Mouse (Mus musculus) CD4-positive helper T cell, adult 2 months (primary cell): Measurements from ENCODE around the gene Cers6.

Source experiments
- DNase-seq: peaks from one replicate; pipeline ENCODE4 v3.0.0-alpha.2; 2012; ENCODE audit warnings: low read depth, missing footprints, low spot score

Cers6 gene

DNA sequence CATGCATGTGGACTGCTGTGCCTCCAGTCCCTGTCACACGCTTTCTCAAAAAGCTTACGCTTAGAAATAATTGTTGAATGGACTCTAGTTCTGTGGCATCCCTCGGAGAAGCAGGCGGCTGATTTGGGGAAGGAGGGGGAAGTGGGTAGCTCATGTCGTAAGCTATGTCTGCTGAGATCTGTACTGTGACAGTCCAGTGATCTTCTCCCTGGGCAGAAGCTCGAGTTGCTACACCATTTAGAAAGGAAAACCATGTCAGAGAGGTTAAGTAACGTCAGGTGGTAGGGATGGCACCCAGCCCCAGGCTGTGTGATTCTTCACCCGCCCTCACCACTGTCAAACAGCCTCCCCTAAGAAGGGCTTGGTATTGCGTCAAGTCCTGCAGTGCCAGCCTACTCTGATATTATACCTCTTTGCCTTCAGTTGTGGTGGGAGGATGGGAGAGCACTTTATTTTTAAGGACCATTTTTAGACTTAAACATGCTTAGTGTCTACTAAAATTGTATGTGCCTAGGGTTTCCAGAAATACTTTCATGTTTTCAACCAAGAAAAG lies 154.0 kb downstream of the Cers6 start:
- DNase-seq: no peak

DNA sequence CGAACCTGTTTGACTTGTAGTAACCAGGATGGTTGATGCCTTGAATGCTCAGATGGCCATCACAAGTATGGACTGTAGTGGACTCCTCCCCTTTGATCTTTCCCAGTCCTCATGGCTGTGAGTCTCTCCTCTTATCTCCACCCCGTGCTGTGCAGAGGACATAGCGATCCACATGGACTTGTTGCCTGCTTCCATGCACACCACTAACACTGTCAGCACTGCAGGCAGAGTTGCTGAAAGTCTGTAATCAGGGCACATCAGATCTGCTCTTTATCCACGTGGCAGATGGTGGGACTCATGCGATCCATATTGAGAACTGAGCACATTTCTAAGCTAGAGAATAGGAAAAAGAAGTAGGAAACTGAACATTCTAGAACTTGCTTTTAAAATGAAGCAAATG lies 154.6 kb downstream of the Cers6 start:
- no peak for DNase-seq

DNA sequence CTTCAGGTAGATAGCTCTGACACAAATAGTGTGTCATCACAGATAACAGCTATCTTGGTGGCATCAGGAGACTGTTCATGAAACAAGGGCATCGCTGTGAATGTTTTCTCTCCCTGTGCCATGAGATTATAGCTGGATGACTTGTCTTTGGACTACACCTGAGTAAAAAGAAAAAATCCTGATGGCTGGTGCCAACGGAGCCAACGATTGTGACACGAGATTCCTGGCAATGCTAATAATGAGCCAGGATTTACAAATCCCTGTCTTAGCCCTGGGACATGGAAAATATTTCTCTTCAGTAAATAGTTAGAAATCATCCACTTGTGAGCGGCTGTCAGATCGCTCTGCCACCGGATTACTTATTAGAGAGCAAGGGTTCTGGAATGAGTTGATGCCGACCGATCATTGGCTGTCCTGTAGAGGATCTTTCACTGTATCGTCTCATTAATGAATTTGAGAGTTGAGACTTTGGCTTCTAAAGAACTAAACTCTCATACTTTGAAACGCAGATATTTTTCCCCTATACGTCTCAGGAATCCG lies 157.9 kb downstream of the Cers6 start:
- no peak for DNase-seq

DNA sequence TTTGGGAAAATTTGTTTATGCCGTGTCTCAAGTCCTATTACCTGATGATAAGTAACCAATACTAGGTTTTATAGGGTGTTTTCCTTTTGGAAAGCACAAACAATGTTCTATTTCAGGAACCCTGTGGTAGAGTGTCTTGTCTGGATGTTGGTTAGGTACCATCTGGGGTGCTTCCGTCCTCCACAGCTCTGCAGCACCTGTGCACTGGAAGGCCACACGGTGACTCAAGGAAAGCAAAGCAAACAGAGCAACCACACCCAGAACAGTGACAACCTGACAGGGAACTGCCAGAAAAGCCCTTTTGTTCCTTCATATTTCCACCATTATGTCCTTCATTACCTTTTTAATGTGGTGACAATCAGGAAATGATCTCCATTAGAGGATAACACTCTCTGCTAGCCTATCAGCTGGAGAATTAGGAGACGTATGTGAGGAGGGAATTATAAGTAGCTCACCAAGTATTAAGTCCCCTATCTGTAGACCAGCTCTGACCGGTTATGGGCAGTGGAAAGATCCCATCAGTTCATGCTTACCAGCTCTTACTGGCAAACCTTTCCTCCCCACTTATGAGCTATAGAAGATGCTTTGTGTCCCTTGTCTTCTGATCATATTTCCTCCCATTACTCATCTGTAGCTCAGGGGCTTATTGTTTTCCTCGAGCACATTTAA lies 158.7 kb downstream of the Cers6 start:
- no peak for DNase-seq

DNA sequence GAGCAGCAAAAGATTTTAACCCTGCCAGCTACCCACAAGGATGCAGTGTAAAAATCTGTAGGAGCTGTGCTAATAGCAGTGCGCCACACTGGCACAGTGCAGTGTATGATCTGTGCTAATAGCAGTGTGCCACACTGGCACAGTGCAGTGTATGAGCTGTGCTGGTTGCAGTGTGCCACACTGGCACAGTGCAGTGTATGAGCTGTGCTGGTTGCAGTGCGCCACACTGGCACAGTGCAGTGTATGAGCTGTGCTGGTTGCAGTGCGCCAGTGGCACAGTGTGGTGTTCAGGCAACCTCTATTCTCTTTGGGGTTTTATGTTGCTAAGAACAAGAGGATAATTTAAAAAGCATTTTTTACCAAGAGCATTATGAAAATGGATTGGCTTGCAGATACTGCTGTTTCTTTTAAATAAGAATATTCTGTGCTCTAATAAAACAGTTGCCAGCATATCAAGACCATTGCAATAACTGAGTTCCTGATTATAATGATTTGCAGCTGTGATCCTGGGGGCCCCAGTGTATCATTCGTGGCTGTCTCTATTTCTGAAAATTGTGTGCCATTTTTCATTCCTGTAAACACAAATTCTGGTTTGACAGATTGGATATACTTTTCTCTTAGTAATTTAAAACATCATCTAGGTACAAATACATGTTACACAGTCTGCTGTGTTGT lies 159.5 kb downstream of the Cers6 start:
- DNase-seq: no peak

DNA sequence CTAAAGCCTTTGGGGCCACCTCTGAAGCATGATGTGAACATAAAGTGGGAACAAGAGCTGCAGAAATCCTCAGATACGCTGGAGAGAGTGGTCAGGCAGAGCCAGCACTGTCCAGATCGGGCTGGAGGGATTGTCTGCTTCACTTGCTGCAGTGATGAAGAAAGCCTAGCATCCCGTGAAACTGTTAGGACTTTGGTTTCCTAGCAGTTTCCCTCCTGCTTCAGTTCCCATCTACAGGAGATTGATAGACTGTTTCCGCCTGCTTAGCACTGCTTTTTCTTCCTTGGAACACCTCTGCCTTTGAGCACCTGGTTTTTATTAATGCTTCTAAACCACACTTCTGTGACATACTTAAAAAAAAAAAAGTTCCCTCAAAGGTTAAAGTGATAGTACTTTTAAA lies 160.3 kb downstream of the Cers6 start:
- no peak for DNase-seq

DNA sequence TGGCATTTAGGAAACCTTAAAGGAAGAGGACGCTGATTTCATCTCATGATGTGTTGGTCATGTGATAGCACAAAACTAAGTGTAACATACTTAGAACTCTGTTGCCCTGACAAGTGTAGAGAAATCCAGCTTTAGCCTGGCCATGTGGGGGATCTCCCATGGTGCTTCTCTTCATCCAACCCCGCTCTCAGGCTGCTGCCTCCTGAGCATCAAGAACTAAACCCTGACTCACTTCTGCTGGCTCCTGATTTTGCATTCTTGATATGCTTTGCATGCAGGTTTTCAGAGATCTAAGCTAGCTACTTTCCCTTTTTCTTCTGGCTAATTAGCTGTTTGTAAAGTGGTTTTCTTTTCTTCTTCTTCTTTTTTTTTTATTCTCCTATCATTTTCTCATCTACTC lies 163.6 kb downstream of the Cers6 start:
- DNase-seq: no peak

DNA sequence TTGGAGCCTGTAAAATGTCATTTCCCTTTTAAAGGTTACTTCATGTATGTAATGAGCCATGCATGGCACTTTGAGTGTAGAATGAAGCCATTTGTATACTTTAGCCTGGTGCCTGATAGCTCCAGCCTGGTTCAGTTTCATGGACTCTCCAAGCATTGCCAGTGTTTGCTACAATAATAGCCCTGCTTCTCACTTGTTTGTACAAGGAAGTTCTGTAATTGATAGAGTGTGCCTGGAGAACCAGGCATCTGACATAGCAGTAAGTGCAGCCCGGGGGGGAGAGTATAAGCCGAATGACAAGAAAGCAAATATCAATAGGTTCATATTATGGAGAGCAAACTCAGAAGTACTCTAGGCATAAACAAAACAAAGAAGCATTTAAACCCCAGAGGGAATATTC lies 171.3 kb downstream of the Cers6 start:
- no peak for DNase-seq

DNA sequence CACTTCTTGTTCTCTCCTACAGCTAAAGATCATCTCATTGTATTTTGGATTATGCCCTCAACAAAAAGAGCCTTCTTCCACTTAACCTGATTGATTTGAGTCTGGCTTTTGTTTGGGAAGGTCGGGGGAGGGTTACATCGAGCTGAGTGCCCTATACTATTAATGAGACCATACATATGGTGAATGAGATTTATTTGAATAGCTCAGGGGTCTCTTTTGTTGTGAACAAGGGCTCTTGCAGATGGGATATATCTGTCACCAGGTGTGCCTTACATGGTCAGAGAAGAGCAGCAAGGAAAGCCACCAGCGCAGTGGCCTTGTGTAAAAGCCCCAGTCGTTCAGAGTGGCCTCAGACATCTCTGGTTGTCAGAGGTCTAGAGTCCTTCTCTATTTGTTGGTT lies 174.2 kb downstream of the Cers6 start:
- DNase-seq: no peak

DNA sequence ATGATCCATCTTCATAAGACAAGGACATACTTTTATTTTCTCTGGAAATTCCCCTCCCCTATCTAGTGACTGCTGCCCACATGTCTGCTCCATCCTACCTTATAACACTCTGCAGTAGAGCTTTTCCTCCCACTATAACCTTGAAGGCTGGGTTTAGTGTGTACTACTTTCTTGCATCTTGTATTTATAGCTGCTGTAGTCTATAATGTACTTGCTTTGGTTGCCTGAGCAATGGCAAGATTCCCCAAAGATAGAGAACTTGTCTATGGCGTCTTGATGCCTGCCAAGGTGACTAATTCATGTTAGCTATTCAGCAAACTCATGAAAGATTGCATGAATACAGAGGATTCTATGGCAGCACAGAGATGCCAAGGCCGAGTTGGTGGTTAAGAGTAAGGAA lies 176.1 kb downstream of the Cers6 start:
- DNase-seq: no peak

DNA sequence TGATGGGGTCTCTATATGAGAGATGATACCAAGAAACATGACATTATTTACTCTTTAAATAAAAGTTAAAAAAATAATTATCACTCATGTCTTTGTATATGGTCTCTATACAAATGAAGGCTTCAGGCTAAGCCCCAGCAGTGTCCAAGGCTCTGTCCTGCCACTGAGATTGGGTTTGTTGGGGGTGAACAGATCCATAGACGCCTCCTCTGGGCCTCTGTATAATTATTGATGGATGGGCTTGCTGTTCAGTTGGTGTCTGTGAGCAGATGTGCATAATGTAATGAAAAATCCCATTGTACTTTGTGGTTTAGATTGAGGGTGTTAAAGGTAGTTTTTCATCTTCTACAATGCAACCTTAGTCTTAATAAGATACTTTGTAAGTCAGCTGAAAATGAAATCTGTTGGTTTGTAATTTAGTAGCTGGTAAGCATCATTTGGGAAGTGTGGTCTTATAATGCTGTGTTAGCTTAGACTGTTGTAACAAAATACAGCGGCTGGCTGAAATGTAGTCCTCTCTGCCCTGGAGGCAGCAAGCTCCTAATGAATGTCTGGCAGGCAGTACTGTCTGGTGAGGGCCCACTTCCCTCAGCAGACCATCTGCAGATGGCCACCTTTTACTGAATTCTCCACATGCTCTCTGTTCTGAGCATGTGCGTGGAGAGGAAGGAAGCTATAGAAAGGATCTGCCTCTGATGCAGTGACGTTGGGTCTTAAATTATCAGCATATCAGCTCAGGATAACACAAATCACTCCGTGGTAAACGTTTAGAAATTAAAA lies 181.3 kb downstream of the Cers6 start:
- DNase-seq: no peak

DNA sequence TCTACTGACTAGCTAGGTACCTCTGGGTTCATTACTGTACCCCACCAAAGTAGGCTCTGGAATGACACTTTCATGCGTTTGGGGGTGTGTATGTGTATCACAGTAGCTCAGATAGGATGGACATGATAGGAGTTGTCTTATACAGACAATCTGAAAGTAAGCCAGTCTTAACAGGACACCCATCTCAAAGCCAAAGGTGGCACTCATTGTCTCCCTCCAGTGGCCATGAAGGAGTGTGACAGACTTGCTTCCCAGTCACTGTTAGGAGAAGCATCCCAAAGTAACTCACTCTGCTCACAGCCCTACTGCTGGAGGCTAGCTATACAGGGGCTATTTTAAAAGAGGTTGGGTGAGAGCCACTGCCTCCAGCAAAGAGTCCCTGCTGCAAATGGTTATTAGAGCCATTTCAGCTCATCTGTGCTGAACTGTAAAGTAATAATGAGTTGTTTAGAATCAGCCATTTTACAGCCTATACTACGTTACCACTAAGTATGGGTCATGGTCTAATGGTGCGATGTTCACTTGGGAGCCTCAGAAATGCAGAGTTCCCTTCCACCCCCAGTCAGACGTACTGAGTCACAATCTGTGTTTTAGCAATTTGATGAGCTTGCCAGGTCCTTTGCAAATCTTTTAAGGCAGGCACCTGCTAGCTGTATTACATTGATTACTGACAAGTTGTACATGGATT lies 182.3 kb downstream of the Cers6 start:
- peak; percentile 57 for DNase-seq

DNA sequence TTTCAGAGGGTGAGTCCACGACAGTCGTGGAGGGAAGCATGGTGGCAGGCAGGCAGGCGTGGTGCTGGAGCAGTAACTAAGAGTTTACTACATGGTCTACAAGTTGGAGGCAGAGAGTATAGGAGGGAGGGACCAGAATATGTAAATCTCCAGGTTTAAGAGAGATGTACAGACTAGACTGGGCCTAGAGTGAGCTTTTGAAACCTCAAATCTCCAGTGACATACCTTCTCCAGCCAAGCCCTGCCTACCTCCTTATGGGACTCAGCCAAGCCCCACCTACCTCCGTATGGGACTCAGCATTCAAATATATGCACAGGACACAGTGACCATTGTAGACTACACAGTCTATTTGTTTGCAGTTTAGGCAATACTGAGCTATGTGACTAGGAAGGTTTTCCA lies 184.7 kb downstream of the Cers6 start:
- DNase-seq: no peak

DNA sequence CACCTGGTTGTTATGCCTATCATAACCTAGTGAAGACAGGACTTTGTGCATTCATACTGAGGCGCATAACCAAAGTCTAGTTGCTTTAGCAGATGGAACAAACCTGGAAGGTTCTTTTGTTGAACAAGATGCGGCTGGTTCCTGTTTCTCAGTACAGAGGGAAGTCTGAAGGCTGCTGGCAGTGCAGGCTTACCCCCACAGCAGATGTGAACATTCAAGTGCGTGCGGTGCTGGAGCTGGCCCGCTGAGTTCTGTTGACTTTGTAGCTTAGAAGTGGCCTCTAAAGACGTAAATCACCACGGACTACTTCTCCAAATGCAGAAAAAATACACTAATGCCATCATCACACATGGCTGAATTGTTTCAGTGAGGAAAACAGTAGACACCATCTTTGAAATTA lies 186.1 kb downstream of the Cers6 start:
- DNase-seq: no peak

DNA sequence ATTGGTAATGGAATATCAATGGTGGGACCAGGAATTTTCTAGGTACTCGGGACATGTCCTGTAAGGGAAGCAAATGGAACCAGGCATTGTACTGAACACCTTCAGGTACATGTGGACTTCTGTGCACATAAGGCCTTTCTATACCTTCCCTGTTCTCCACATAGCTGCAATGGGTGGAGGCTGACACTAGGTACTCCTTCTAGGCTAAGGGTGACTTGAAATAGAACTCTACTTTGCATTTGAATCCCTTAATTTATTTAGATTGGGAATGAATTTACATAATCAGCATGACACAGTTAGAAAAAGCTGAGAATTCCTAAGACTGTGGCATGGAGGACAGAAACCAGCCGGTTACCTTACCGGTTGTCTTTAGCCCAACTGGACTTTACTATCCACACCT lies 186.6 kb downstream of the Cers6 start:
- no peak for DNase-seq

DNA sequence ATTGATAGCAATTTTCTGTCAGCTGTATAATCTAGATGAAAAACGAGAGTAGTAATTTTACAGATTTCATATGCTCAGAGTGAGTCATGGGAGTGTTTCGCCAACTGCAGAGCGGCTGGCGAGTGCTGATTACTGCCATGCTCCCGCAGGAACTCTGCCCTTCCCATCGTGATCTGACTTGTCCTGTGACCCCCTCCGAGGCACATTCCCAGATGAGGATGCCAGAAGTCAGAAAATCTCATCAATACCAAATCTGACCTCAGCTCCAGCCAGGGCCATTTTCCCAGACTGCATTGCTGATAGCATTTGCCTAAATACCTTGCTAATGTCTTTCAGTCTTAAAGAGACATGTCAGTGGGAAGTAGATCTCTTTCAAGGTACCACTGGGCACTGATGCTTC lies 187.9 kb downstream of the Cers6 start:
- DNase-seq: no peak

DNA sequence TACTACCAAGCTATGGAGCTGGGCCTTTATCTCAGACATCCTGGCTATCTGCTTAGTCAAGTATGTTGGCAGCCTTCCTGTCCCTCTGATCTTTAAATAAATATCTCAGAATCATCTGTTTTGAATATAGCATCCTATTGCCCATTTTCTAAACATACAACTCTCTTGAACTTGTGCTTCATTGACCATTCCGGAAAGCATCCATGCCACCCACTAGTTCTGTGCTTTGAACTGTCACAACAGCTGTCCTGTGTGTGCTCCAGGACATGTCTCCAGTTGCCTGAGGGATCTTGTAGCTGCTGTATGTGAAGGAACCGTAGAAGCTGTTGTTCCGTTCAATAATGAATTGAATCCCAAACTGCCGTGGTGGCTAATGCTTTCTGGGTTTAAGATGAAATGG lies 188.9 kb downstream of the Cers6 start:
- no peak for DNase-seq

DNA sequence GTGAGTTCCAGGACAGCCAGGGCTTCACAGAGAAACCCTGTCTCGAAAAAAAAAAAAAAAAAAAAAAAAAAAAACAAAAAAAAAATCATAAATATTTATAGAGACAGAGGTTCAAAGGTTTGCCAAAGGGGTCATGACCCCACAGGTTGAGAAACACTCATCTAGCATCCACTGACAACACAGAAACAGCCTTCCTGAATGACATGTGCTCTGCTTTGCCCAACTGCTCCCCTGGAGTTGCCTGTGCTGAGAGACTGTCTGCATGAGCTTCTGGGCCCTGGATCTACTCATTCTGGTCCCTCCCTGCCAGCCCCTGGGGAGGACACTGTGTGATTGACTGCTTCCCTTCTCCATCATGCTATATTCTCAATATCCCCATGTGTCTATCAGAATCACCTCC lies 190.4 kb downstream of the Cers6 start:
- DNase-seq: no peak

DNA sequence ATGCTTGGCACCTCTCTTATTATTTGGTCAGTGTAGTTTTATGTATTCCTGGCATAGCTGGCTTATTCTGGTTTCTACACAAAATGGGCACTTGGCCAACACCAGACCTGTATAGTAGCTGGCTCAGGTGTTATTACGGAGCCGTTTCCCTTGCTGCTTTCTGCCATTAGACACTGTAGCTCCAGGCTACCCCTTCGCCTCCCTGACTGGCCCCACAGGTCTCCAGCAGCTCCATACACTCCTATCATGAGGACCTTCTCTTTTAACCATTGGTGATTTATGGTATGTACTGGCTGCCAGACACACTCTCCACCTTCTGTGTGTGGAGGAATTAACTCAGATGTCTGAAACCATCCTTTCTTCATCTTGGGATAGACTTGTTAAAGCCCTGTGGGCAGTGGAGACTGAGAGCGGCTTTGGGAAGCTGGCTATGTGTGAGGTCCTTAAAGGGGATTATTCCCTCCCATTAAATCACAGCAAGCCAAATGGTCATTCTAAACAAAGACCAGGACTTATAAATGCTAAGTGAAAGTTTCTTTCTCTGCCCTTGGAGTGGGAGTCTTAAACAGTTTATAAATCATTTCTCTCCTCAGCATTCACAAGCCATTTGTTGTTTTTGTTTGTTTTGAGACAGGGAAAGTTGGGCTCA lies 192.1 kb downstream of the Cers6 start:
- DNase-seq: no peak

DNA sequence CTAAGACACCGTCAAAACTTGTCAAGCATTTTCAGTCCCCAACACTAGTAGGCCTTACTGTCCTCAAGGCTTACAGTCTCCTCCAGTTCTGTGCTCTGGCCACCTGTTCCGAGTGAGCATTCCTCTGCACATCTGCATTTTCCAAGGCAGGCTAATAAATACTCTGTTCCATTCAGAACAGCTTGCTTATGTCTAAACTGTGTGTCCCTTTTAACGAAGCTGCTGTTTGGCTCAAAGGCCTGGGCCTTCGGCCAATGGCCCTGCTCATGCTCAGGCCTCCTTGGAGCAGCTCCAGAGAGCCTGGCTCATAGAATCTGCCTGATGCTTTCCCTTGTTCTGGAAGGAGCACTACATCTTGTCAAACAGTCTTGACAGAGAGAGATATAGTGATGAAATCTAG lies 193.0 kb downstream of the Cers6 start:
- no peak for DNase-seq

DNA sequence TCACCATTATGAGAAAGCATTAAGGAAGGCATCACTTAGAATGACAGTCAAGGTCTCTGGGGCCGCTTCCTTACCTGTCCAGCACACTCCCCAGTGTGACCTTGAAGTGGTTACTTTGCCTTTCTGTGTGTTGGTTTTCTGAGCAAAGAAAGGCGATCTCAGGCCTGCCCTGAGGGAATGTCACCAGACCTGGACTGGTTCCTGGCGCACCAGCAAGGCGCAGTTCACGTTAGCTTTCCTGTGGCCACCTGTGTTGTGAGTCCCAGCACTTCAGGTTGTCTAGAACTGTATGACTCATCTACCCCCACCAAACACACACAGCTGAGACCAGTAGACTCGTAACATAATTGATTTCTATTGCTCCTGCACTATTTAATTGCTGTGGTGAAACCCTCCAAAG lies 193.9 kb downstream of the Cers6 start:
- no peak for DNase-seq
